Mouse (Mus musculus) liver, adult (tissue): ENCODE results near the gene Olfr15.

Experiments
- GATA4 ChIP-seq: IDR thresholded peaks from 2 replicates; pipeline ENCODE4 v1.6.1; 2014; ENCODE audit warnings: mild to moderate bottlenecking, low read length; ENCODE audit not compliant: insufficient replicate concordance

The Olfr15 gene

GRCm38 (mm10) chr16:3854437-3855182 is 23.9 kb downstream of the Olfr15 start:
- TF ChIP-seq GATA4: no peak

- TF ChIP-seq GATA4: no peak
Observed at GRCm38 (mm10) chr16:3855776-3856175, 25.1 kb downstream of the Olfr15 start.

- TF ChIP-seq GATA4: no peak
Observed at GRCm38 (mm10) chr16:3859254-3859653, 28.6 kb downstream of the Olfr15 start.

- no peak for TF ChIP-seq GATA4
Observed at GRCm38 (mm10) chr16:3871815-3872214, 41.1 kb downstream of the Olfr15 start.

GRCm38 (mm10) chr16:3872216-3873047 is 41.8 kb downstream of the Olfr15 start, which contains the start of gene Naa60:
Naa60 (plus strand) TSS chr16:3872375.
- TF ChIP-seq GATA4: no peak

GRCm38 (mm10) chr16:3876346-3876745 is 45.7 kb downstream of the Olfr15 start:
- TF ChIP-seq GATA4: no peak

GRCm38 (mm10) chr16:3884201-3885064 is 53.8 kb downstream of the Olfr15 start, which contains the start of the genes Zfp597 and Gm20695:
Zfp597 (minus strand) TSS chr16:3884561.
Gm20695 (plus strand) TSS chr16:3884648.
- TF ChIP-seq GATA4: peak; percentile 65; the same call in 1 of the 2 replicates

- TF ChIP-seq GATA4: no peak
Observed at GRCm38 (mm10) chr16:3885065-3885670, 54.5 kb downstream of the Olfr15 start.

GRCm38 (mm10) chr16:3891621-3892295 is 61.1 kb downstream of the Olfr15 start:
- no peak for TF ChIP-seq GATA4

GRCm38 (mm10) chr16:3893739-3894138 is 63.1 kb downstream of the Olfr15 start:
- no peak for TF ChIP-seq GATA4
